Mouse (Mus musculus) spleen, adult 12 weeks (tissue): ENCODE measurements around the gene Ahr.

Source experiments
- DNase-seq: peaks from one replicate; pipeline ENCODE4 v3.0.0; 2022; ENCODE audit warnings: low spot score

Ahr gene

GRCm38 (mm10) chr12:35534754-35535236, at the start of gene Ahr:
Gene Ahr, minus strand, starts transcription at chr12:35535038.
- DNase-seq: peak; percentile 45

GRCm38 (mm10) chr12:35578826-35579225, 44.0 kb upstream of the Ahr start:
- DNase-seq: no peak

GRCm38 (mm10) chr12:35576107-35576506, 41.3 kb upstream of the Ahr start:
- no peak for DNase-seq

- DNase-seq: no peak
Measured at GRCm38 (mm10) chr12:35573713-35574112, 38.9 kb upstream of the Ahr start.

GRCm38 (mm10) chr12:35562826-35563225, 28.0 kb upstream of the Ahr start:
- DNase-seq: no peak

- DNase-seq: no peak
Measured at GRCm38 (mm10) chr12:35558868-35559267, 24.0 kb upstream of the Ahr start.

GRCm38 (mm10) chr12:35555925-35556324, 21.1 kb upstream of the Ahr start:
- DNase-seq: no peak

GRCm38 (mm10) chr12:35554309-35554708, 19.5 kb upstream of the Ahr start:
- DNase-seq: no peak

GRCm38 (mm10) chr12:35553174-35553573, 18.3 kb upstream of the Ahr start:
- no peak for DNase-seq

- no peak for DNase-seq
Measured at GRCm38 (mm10) chr12:35550299-35550698, 15.5 kb upstream of the Ahr start.

- no peak for DNase-seq
Measured at GRCm38 (mm10) chr12:35542836-35543235, 8.0 kb upstream of the Ahr start.

GRCm38 (mm10) chr12:35538843-35539242, 4.0 kb upstream of the Ahr start:
- DNase-seq: no peak

- no peak for DNase-seq
Measured at GRCm38 (mm10) chr12:35534114-35534753, 604 bp downstream of the Ahr start.

- no peak for DNase-seq
Measured at GRCm38 (mm10) chr12:35533748-35534113, 1.1 kb downstream of the Ahr start.

GRCm38 (mm10) chr12:35533133-35533532, 1.7 kb downstream of the Ahr start:
- no peak for DNase-seq

GRCm38 (mm10) chr12:35532151-35532550, 2.7 kb downstream of the Ahr start:
- peak; percentile 16 for DNase-seq

- DNase-seq: no peak
Measured at GRCm38 (mm10) chr12:35530587-35530986, 4.3 kb downstream of the Ahr start.

- no peak for DNase-seq
Measured at GRCm38 (mm10) chr12:35527429-35527828, 7.4 kb downstream of the Ahr start.

- no peak for DNase-seq
Measured at GRCm38 (mm10) chr12:35522585-35523103, 12.2 kb downstream of the Ahr start.

- no peak for DNase-seq
Measured at GRCm38 (mm10) chr12:35515621-35516020, 19.2 kb downstream of the Ahr start.

GRCm38 (mm10) chr12:35514671-35515070, 20.2 kb downstream of the Ahr start:
- no peak for DNase-seq

- no peak for DNase-seq
Measured at GRCm38 (mm10) chr12:35510711-35511110, 24.1 kb downstream of the Ahr start.

- DNase-seq: no peak
Measured at GRCm38 (mm10) chr12:35506383-35506782, 28.5 kb downstream of the Ahr start.

- no peak for DNase-seq
Measured at GRCm38 (mm10) chr12:35504081-35504480, 30.8 kb downstream of the Ahr start.
